In the genomic region with DNA sequence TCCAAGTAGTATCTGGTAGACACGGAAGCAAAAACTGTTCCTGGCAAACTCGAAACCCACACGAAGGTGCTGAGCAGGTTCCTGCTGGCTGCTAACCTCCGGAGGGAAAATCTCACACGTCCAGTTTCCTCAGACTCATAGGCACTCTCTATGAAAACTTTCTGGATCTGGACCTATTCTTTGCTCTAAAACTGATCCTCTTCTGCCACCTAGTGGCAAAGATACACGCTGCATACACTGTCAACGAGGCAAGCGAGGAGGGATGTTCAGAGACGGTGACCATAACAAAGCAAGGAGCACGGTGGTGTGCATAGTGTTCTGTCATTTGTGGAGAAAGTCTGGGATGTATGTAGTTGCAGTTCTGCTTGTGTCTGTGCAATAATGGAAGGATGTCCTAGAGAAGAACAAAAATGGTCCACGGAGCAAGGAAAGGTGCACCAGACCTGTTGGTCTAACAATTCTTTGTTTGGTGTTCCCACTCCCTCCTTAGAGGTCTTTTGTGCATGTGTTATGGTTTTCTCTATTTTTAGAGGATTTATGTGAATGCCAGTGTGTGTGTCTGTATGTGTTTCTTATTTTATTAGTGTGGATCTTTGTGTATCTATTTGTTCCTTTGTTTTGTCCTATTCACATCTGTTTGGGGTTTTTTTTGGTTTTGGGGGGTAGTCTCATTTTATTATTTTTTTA, we compare ENCODE assay signal across 8 mouse cellular contexts. TPM values are rescaled to one million over a fixed set of nuclear protein-coding genes. Genes with fewer than 3 reads are reported as not detected.
DNase-seq lines count a peak whose midpoint lies in the region; ATAC-seq and TF ChIP-seq lines count a peak whose summit lies in the region.

No protein-coding gene starts in this region.

- no peaks in the 10 kb centered on the region for H3K9me3 ChIP-seq in forebrain, postnatal 0 days (ENCODE audit: low read length)
- H3K9me3 ChIP-seq in liver, embryonic 11.5 days (ENCODE audit: control insufficient read depth, low read length) = no peaks in the 10 kb centered on the region
- no peaks in the 10 kb centered on the region for H3K9me3 ChIP-seq in neural tube, embryonic 15.5 days (replicated peaks)

- H3K27me3 ChIP-seq in forebrain, postnatal 0 days (ENCODE audit: insufficient read depth, low read length) = no peaks in the 10 kb centered on the region
- no peaks in the 10 kb centered on the region for H3K27me3 ChIP-seq in liver, embryonic 11.5 days (replicated peaks; ENCODE audit: control insufficient read depth, insufficient read depth, low read length)
- H3K27me3 ChIP-seq in neural tube, embryonic 15.5 days (replicated peaks) = no peaks in the 10 kb centered on the region

- peak; percentile 97 for TF ChIP-seq CTCF in forebrain, postnatal 0 days (IDR thresholded peaks at IDR 0.05; ENCODE audit: low read depth)

- H3K4me2 ChIP-seq in forebrain, postnatal 0 days (ENCODE audit: low read depth) = peak overlapping the region; percentile 38
- no peak overlapping the region for H3K4me2 ChIP-seq in liver, embryonic 11.5 days
- H3K4me2 ChIP-seq in neural tube, embryonic 15.5 days = peak overlapping the region; percentile 47

- 7% methylated on average over 11 of the region's 11 CpGs for WGBS in forebrain, postnatal 0 days
- WGBS in liver, embryonic 11.5 days = 15% methylated on average over 11 of the region's 11 CpGs
- WGBS in neural tube, embryonic 15.5 days = 8% methylated on average over 11 of the region's 11 CpGs

- H3K27ac ChIP-seq in forebrain, postnatal 0 days (ENCODE audit: low read depth, low read length) = no peak overlapping the region
- H3K27ac ChIP-seq in liver, embryonic 11.5 days (ENCODE audit: low read depth, low read length) = no peak overlapping the region
- no peak overlapping the region for H3K27ac ChIP-seq in neural tube, embryonic 15.5 days (replicated peaks)

- H3K4me1 ChIP-seq in forebrain, postnatal 0 days (ENCODE audit: insufficient read depth) = no peaks in the 10 kb centered on the region
- H3K4me1 ChIP-seq in liver, embryonic 11.5 days (replicated peaks; ENCODE audit: control insufficient read depth, insufficient read depth, low read length) = no peaks in the 10 kb centered on the region
- H3K4me1 ChIP-seq in neural tube, embryonic 15.5 days = no peaks in the 10 kb centered on the region

- peak overlapping the region; percentile 47 for H3K9ac ChIP-seq in forebrain, postnatal 0 days
- H3K9ac ChIP-seq in liver, embryonic 11.5 days (ENCODE audit: low read depth, low read length) = no peak overlapping the region
- no peak overlapping the region for H3K9ac ChIP-seq in neural tube, embryonic 15.5 days (replicated peaks)

- H3K36me3 ChIP-seq in forebrain, postnatal 0 days (ENCODE audit: insufficient read depth) = no peaks in the 10 kb centered on the region
- H3K36me3 ChIP-seq in liver, embryonic 11.5 days (ENCODE audit: control insufficient read depth, insufficient read depth, low read length) = no peaks in the 10 kb centered on the region
- no peaks in the 10 kb centered on the region for H3K36me3 ChIP-seq in neural tube, embryonic 15.5 days

- peak; percentile 28 for DNase-seq in urinary bladder, postnatal 14 days (ENCODE audit: low spot score)
- no peak for DNase-seq in urinary bladder, postnatal 4 days (ENCODE audit: low spot score in 2 of 2)
- DNase-seq in cerebellum, adult 18-20 months = peak; percentile 55 to 57
- DNase-seq in forebrain, postnatal 0 days = peak; percentile 93
- peak; percentile 52 for DNase-seq in kidney, adult 9 months
- DNase-seq in liver, embryonic 11.5 days (ENCODE audit: low spot score) = peak; percentile 36
- no peak for DNase-seq in gastrocnemius, postnatal 25 days

- peak; percentile 95 for ATAC-seq in forebrain, postnatal 0 days
- ATAC-seq in liver, embryonic 11.5 days (replicated peaks; ENCODE audit: low FRiP score) = peak; percentile 71
- ATAC-seq in neural tube, embryonic 15.5 days (ENCODE audit: low FRiP score) = peak; percentile 95

- H3K4me3 ChIP-seq in forebrain, postnatal 0 days (ENCODE audit: low read depth, low read length) = peak overlapping the region; percentile 21
- H3K4me3 ChIP-seq in liver, embryonic 11.5 days (ENCODE audit: low read depth, low read length) = no peak overlapping the region
- H3K4me3 ChIP-seq in neural tube, embryonic 15.5 days (replicated peaks) = 0 out of 2 replicates have a peak overlapping the region, but pooled peaks have one; percentile 19

RNA-seq across cellular contexts. Expression of gene Siglech, which starts 57.0 kb away (rescaled TPM):
- 2.3 and 6.3 TPM in 2 replicates for total RNA-seq in forebrain, postnatal 0 days (2014; rRNA removed)
- 3.1 and 3.6 TPM in 2 replicates for polyA plus RNA-seq in forebrain, postnatal 0 days (2015; fragmentation: Nextera tagmentation; extraction: Ambion mirVana)
- 0.16 TPM in 1 of 2 replicates, not detected in the other for polyA plus RNA-seq in liver, embryonic 11.5 days (2014; fragmentation: Nextera tagmentation; extraction: Ambion mirVana)
- 1.8 and 2.6 TPM in 2 replicates for polyA plus RNA-seq in neural tube, embryonic 15.5 days (2015; fragmentation: Nextera tagmentation; extraction: Ambion mirVana)
- total RNA-seq in gastrocnemius, postnatal 25 days (2021) = under 1 TPM; 0.32 to 0.38 TPM

Comparison
In these comparisons a context has a peak if more than half of its experiments do, and no peak if none do; other contexts are left out.
1. DNase-seq: peak in urinary bladder, postnatal 14 days (single experiment), cerebellum, adult 18-20 months (2 of 2), forebrain, postnatal 0 days (single experiment), kidney, adult 9 months (single experiment) and liver, embryonic 11.5 days (single experiment); none in urinary bladder, postnatal 4 days (0 of 2) and gastrocnemius, postnatal 25 days (single experiment).
2. Peak in every context shown above with its lines, with median percentiles within 50 percentile points of each other: ATAC-seq.